ENCODE assay signal across 12 mouse cellular contexts in genomic region chr2:181694581-181694980, GRCm38 (mm10). TPM values are rescaled to one million over a fixed set of nuclear protein-coding genes. Genes with fewer than 3 reads are reported as not detected.
DNase-seq lines count a peak whose midpoint lies in the region; ATAC-seq and TF ChIP-seq lines count a peak whose summit lies in the region.
"Had no signal": no experiment of that assay in that cellular context is flagged by ENCODE, and none has a peak within 500 bp of the region (broad histone marks: within the 10 kb centered on the region; RNA-seq: fewer than 3 reads in every experiment).

No protein-coding gene starts in this region.

- dilution Hi-C loops in CH12.LX (cut with MboI; ENCODE audit: extremely low pct_ligation_motif_present, extremely low pct_unique_long_range_greater_than_20kb, low sequenced_read_pairs) = no loop called here

- TF ChIP-seq EP300 in CH12.LX (IDR thresholded peaks at IDR 0.05; ENCODE audit: low read length) = no peak

- intact Hi-C loops in heart, postnatal 36 days (cut with DNase I) = no loop called here

- H3K4me1 ChIP-seq in heart, embryonic 14.5 days (ENCODE audit: control insufficient read depth in 2 of 2, insufficient read depth in 2 of 2, low read length in 2 of 2) = peaks cover 4 to 8% of the 10 kb centered on the region in 2 experiments; a peak in 3 of 4 replicates
- peaks cover 21 to 52% of the 10 kb centered on the region in 2 experiments for H3K4me1 ChIP-seq in CH12.LX (ENCODE audit: control insufficient read depth in 1 of 2, insufficient read depth in 2 of 2)
- peaks cover 21% of the 10 kb centered on the region for H3K4me1 ChIP-seq in forebrain, embryonic 15.5 days
- H3K4me1 ChIP-seq in liver, embryonic 16.5 days (ENCODE audit: control insufficient read depth, low read depth, low read length) = no peaks in the 10 kb centered on the region; the same call in 1 of the 2 replicates

- no peak overlapping the region for H3K9ac ChIP-seq in heart, embryonic 14.5 days (ENCODE audit: low read length)
- peak overlapping the region; percentile 78; the same call in 1 of the 2 replicates for H3K9ac ChIP-seq in CH12.LX (ENCODE audit: insufficient read depth, low read depth)
- H3K9ac ChIP-seq in forebrain, embryonic 15.5 days (replicated peaks) = no peak overlapping the region
- H3K9ac ChIP-seq in liver, embryonic 16.5 days (ENCODE audit: low read depth, low read length) = no peak overlapping the region

- H3K27ac ChIP-seq in heart, embryonic 14.5 days (replicated peaks in 1 of 2; ENCODE audit: control insufficient read depth in 1 of 2, insufficient read depth in 1 of 2, low read depth in 2 of 2, low read length in 2 of 2) = no peak overlapping the region
- H3K27ac ChIP-seq in CH12.LX (ENCODE audit: insufficient read depth, low read depth) = no peak overlapping the region
- no peak overlapping the region for H3K27ac ChIP-seq in forebrain, embryonic 15.5 days (replicated peaks)
- H3K27ac ChIP-seq in liver, embryonic 16.5 days (ENCODE audit: low read length) = no peak overlapping the region

- 90% methylated on average over 3 of the region's 3 CpGs for WGBS in heart, embryonic 14.5 days
- 87% methylated on average over 3 of the region's 3 CpGs for WGBS in forebrain, embryonic 15.5 days
- WGBS in liver, embryonic 16.5 days (ENCODE audit: insufficient replicate concordance) = 62% methylated on average over 3 of the region's 3 CpGs

- TF ChIP-seq RAD21 in CH12.LX (IDR thresholded peaks at IDR 0.05; ENCODE audit: low read depth, low read length) = no peak

- no peak for ATAC-seq in heart, embryonic 14.5 days (ENCODE audit: insufficient number of reproducible peaks, insufficient read depth, low FRiP score, low read depth)
- ATAC-seq in forebrain, embryonic 15.5 days (replicated peaks) = no peak
- ATAC-seq in liver, embryonic 16.5 days (ENCODE audit: low read depth) = no peak

- peaks cover 20% of the 10 kb centered on the region for H3K79me2 ChIP-seq in CH12.LX (replicated peaks; ENCODE audit: control insufficient read depth, extremely low read depth, insufficient read depth, poor library complexity, severe bottlenecking)

- no peaks in the 10 kb centered on the region for H3K9me3 ChIP-seq in heart, embryonic 14.5 days (ENCODE audit: control insufficient read depth, low read length)
- H3K9me3 ChIP-seq in CH12.LX (replicated peaks; ENCODE audit: low read length) = no peaks in the 10 kb centered on the region
- H3K9me3 ChIP-seq in forebrain, embryonic 15.5 days = no peaks in the 10 kb centered on the region
- no peaks in the 10 kb centered on the region for H3K9me3 ChIP-seq in liver, embryonic 16.5 days (replicated peaks; ENCODE audit: control insufficient read depth, low read length)

- no peak overlapping the region for H3K4me3 ChIP-seq in heart, embryonic 14.5 days (ENCODE audit: control insufficient read depth in 1 of 2, insufficient read depth in 1 of 2, low read depth in 1 of 2, low read length in 2 of 2)
- H3K4me3 ChIP-seq in CH12.LX (replicated peaks in 1 of 3; ENCODE audit: low read depth in 2 of 3, low read length in 2 of 3, poor library complexity in 1 of 3) = peak overlapping the region in 2 of 3 experiments; percentile 70 to 71
- peak overlapping the region; percentile 67; the same call in 1 of the 2 replicates for H3K4me3 ChIP-seq in forebrain, embryonic 15.5 days
- H3K4me3 ChIP-seq in liver, embryonic 16.5 days (ENCODE audit: low read depth, low read length) = no peak overlapping the region

- H3K27me3 ChIP-seq in heart, embryonic 14.5 days (ENCODE audit: control insufficient read depth, insufficient read depth, low read length) = no peaks in the 10 kb centered on the region
- H3K27me3 ChIP-seq in CH12.LX (replicated peaks) = no peaks in the 10 kb centered on the region
- H3K27me3 ChIP-seq in forebrain, embryonic 15.5 days = no peaks in the 10 kb centered on the region
- peaks cover 15% of the 10 kb centered on the region for H3K27me3 ChIP-seq in liver, embryonic 16.5 days (ENCODE audit: control insufficient read depth, insufficient read depth, low read depth, low read length)

- no peak for DNase-seq in heart, postnatal 36 days
- DNase-seq in CH12.LX (ENCODE audit: extremely low read depth) = no peak
- DNase-seq in yolk sac, embryonic 10.5 days (ENCODE audit: low spot score) = no peak
- DNase-seq in embryo, embryonic 10.5 days (ENCODE audit: low spot score) = no peak
- no peak for DNase-seq in lung, postnatal 14 days
- DNase-seq: gastrocnemius, postnatal 14 days had no signal

- in situ Hi-C loops in CH12.LX (cut with MboI; ENCODE audit: low pct_ligation_motif_present, low pct_unique_long_range_greater_than_20kb, low sequenced_read_pairs) = loop anchor here (10.0 kb wide), 2 partner anchors 80 to 290 kb away; no protein-coding TSS in a partner anchor

- TF ChIP-seq POLR2A in CH12.LX (IDR thresholded peaks at IDR 0.05; ENCODE audit: low read depth, low read length) = no peak

- peaks cover 3% of the 10 kb centered on the region for H3K36me3 ChIP-seq in heart, embryonic 14.5 days (ENCODE audit: control insufficient read depth, insufficient read depth, low read length)
- H3K36me3 ChIP-seq in CH12.LX (replicated peaks in 1 of 2; ENCODE audit: control insufficient read depth in 1 of 2, insufficient read depth in 1 of 2, low read length in 1 of 2) = peaks cover 8 to 23% of the 10 kb centered on the region in 2 experiments
- H3K36me3 ChIP-seq in forebrain, embryonic 15.5 days = no peaks in the 10 kb centered on the region
- no peaks in the 10 kb centered on the region for H3K36me3 ChIP-seq in liver, embryonic 16.5 days (ENCODE audit: control insufficient read depth, insufficient read depth)

- peak overlapping the region; percentile 91 for H3K4me2 ChIP-seq in heart, embryonic 14.5 days (ENCODE audit: low read length)
- 0 out of 2 replicates have a peak overlapping the region, but pooled peaks have one; percentile 64 for H3K4me2 ChIP-seq in CH12.LX (ENCODE audit: insufficient read depth, low read depth, poor library complexity, severe bottlenecking)
- H3K4me2 ChIP-seq in forebrain, embryonic 15.5 days (replicated peaks) = 0 out of 2 replicates have a peak overlapping the region, but pooled peaks have one; percentile 79
- H3K4me2 ChIP-seq in liver, embryonic 16.5 days (ENCODE audit: low read depth, low read length) = peak overlapping the region; percentile 67

- no peak for TF ChIP-seq CTCF in CH12.LX (conservative IDR thresholded peaks at IDR 0.05 in 1 of 2, IDR thresholded peaks at IDR 0.05 in 1 of 2; ENCODE audit: low read depth in 2 of 2, low read length in 2 of 2)

TF ChIP-seq in CH12.LX, 34 proteins besides CTCF, POLR2A, EP300 and RAD21:
- TF ChIP-seq IRF4 (IDR thresholded peaks at IDR 0.05; ENCODE audit: low read depth, low read length) (no peak), TCF12 (IDR thresholded peaks at IDR 0.05; ENCODE audit: low read depth, low read length) (no peak), MYC (IDR thresholded peaks at IDR 0.05; ENCODE audit: low read depth, low read length) (no peak), CHD1 (IDR thresholded peaks at IDR 0.05; ENCODE audit: low read depth, low read length) (no peak), ELF1 (IDR thresholded peaks at IDR 0.05; ENCODE audit: low read depth, low read length) (no peak), UBTF (IDR thresholded peaks at IDR 0.05; ENCODE audit: low read depth, low read length) (no peak), NELFE (IDR thresholded peaks at IDR 0.05; ENCODE audit: low read depth, low read length) (no peak)

RNA-seq across cellular contexts. Expression of gene Rgs19, which starts 0.8 kb away (rescaled TPM):
- 42.8 and 44.2 TPM in 2 replicates for polyA plus RNA-seq in heart, embryonic 14.5 days (2014; fragmentation: Nextera tagmentation; extraction: Ambion mirVana)
- 1 to 10 TPM; 5.7 to 7.2 TPM for total RNA-seq in heart, postnatal 36 days (2021)
- 67.0 and 75.4 TPM in 2 replicates for total RNA-seq in CH12.LX (2012; rRNA removed)
- 40.2 and 50.2 TPM in 2 replicates for total RNA-seq in CH12.LX (2014; rRNA removed)
- polyA plus RNA-seq in CH12.LX (2012; ENCODE audit: insufficient read length, low read depth) = 155 and 159 TPM in 2 replicates
- polyA plus RNA-seq in forebrain, embryonic 15.5 days (2015; fragmentation: Nextera tagmentation; extraction: Ambion mirVana) = 49.1 and 49.7 TPM in 2 replicates
- polyA plus RNA-seq in liver, embryonic 16.5 days (2015; fragmentation: Nextera tagmentation; extraction: Ambion mirVana) = 19.0 and 19.7 TPM in 2 replicates

RNA-seq across cellular contexts. Expression of gene Lkaaear1, which starts 3.7 kb away (rescaled TPM):
- not detected in 2 replicates for polyA plus RNA-seq in heart, embryonic 14.5 days (2014; fragmentation: Nextera tagmentation; extraction: Ambion mirVana)
- total RNA-seq in heart, postnatal 36 days (2021) = not detected
- total RNA-seq in CH12.LX (2012; rRNA removed) (not detected in 2 replicates), CH12.LX (2014; rRNA removed) (not detected in 2 replicates)
- polyA plus RNA-seq in CH12.LX (2012; ENCODE audit: insufficient read length, low read depth) = not detected in 2 replicates
- polyA plus RNA-seq in forebrain, embryonic 15.5 days (2015; fragmentation: Nextera tagmentation; extraction: Ambion mirVana) = not detected in 2 replicates
- polyA plus RNA-seq in liver, embryonic 16.5 days (2015; fragmentation: Nextera tagmentation; extraction: Ambion mirVana) = not detected in 2 replicates
- total RNA-seq: adrenal gland, postnatal 14 days; common myeloid progenitor, adult 5-6 weeks; gastrocnemius, postnatal 14 days; left cerebral cortex, postnatal 25 days had no signal

RNA-seq across cellular contexts. Expression of gene Tcea2, which starts 14.5 kb away (rescaled TPM):
- polyA plus RNA-seq in heart, embryonic 14.5 days (2014; fragmentation: Nextera tagmentation; extraction: Ambion mirVana) = 20.5 and 21.8 TPM in 2 replicates
- 1 to 10 TPM; 6.1 to 7.3 TPM for total RNA-seq in heart, postnatal 36 days (2021)
- total RNA-seq in CH12.LX (2012; rRNA removed) (12.9 and 14.4 TPM in 2 replicates), CH12.LX (2014; rRNA removed) (9.2 TPM in 2 replicates)
- 7.0 and 8.8 TPM in 2 replicates for polyA plus RNA-seq in CH12.LX (2012; ENCODE audit: insufficient read length, low read depth)
- polyA plus RNA-seq in forebrain, embryonic 15.5 days (2015; fragmentation: Nextera tagmentation; extraction: Ambion mirVana) = 44.8 and 51.4 TPM in 2 replicates
- polyA plus RNA-seq in liver, embryonic 16.5 days (2015; fragmentation: Nextera tagmentation; extraction: Ambion mirVana) = 1.9 TPM in 2 replicates

RNA-seq across cellular contexts. Expression of gene Oprl1, which starts 20.2 kb away (rescaled TPM):
- polyA plus RNA-seq in heart, embryonic 14.5 days (2014; fragmentation: Nextera tagmentation; extraction: Ambion mirVana) = 3.1 and 4.1 TPM in 2 replicates
- not detected for total RNA-seq in heart, postnatal 36 days (2021)
- 0.08 and 0.25 TPM in 2 replicates for total RNA-seq in CH12.LX (2012; rRNA removed)
- total RNA-seq in CH12.LX (2014; rRNA removed) = not detected in 2 replicates
- 0.14 TPM in 1 of 2 replicates, not detected in the other for polyA plus RNA-seq in CH12.LX (2012; ENCODE audit: insufficient read length, low read depth)
- polyA plus RNA-seq in forebrain, embryonic 15.5 days (2015; fragmentation: Nextera tagmentation; extraction: Ambion mirVana) = 47.6 and 54.1 TPM in 2 replicates
- polyA plus RNA-seq in liver, embryonic 16.5 days (2015; fragmentation: Nextera tagmentation; extraction: Ambion mirVana) = 0.07 and 0.11 TPM in 2 replicates
- total RNA-seq: common myeloid progenitor, adult 5-6 weeks; gastrocnemius, postnatal 14 days had no signal

RNA-seq across cellular contexts. Expression of gene Sox18, which starts 23.1 kb away (rescaled TPM):
- 44.1 and 49.2 TPM in 2 replicates for polyA plus RNA-seq in heart, embryonic 14.5 days (2014; fragmentation: Nextera tagmentation; extraction: Ambion mirVana)
- 10 to 100 TPM; 34.4 to 64.4 TPM for total RNA-seq in heart, postnatal 36 days (2021)
- total RNA-seq in CH12.LX (2012; rRNA removed) (not detected in 2 replicates), CH12.LX (2014; rRNA removed) (not detected in 2 replicates)
- polyA plus RNA-seq in CH12.LX (2012; ENCODE audit: insufficient read length, low read depth) = not detected in 2 replicates
- polyA plus RNA-seq in forebrain, embryonic 15.5 days (2015; fragmentation: Nextera tagmentation; extraction: Ambion mirVana) = 12.9 and 14.7 TPM in 2 replicates
- polyA plus RNA-seq in liver, embryonic 16.5 days (2015; fragmentation: Nextera tagmentation; extraction: Ambion mirVana) = 6.9 TPM in 2 replicates
- total RNA-seq: common myeloid progenitor, adult 5-6 weeks had no signal

Comparison
In these comparisons a context has a peak if more than half of its experiments do, and no peak if none do; other contexts are left out.
1. H3K4me3 ChIP-seq: peak in CH12.LX (2 of 3) and forebrain, embryonic 15.5 days (single experiment); none in heart, embryonic 14.5 days (0 of 2) and liver, embryonic 16.5 days (single experiment).
2. Peak in every context shown above with its lines, with median percentiles within 50 percentile points of each other: H3K4me2 ChIP-seq.